Comparison of ENCODE assay signal across 9 mouse cellular contexts in genomic region chr6:100212820-100213219, GRCm38 (mm10).
DNase-seq lines count a peak whose midpoint lies in the region; ATAC-seq and TF ChIP-seq lines count a peak whose summit lies in the region.
"Had no signal": no experiment of that assay in that cellular context is flagged by ENCODE, and none has a peak within 500 bp of the region (broad histone marks: within the 10 kb centered on the region; RNA-seq: fewer than 3 reads in every experiment).

No protein-coding gene starts in this region.

- no peak overlapping the region for H3K4me3 ChIP-seq in heart, embryonic 12.5 days
- peak overlapping the region; percentile 50; the same call in 1 of the 2 replicates for H3K4me3 ChIP-seq in E14TG2a.4 (replicated peaks; ENCODE audit: low read length)
- H3K4me3 ChIP-seq in embryonic facial prominence, embryonic 14.5 days (ENCODE audit: low read depth, low read length), result no peak overlapping the region
- no peak overlapping the region for H3K4me3 ChIP-seq in limb, embryonic 15.5 days

- no peak for DNase-seq in heart, adult 8-10 months (ENCODE audit: low spot score)
- DNase-seq in embryonic facial prominence, embryonic 14.5 days (ENCODE audit: low spot score), result peak; percentile 63
- DNase-seq in adrenal gland, postnatal 4 days (ENCODE audit: low spot score in 2 of 2), result no peak
- DNase-seq in frontal cortex, postnatal 25 days (ENCODE audit: low spot score in 2 of 2), result no peak
- DNase-seq in natural killer cell, adult 2 months (ENCODE audit: low spot score in 2 of 2), result no peak

- ATAC-seq in heart, embryonic 12.5 days (ENCODE audit: insufficient number of reproducible peaks, low FRiP score), result no peak
- ATAC-seq in embryonic facial prominence, embryonic 14.5 days (ENCODE audit: low read depth), result no peak
- no peak for ATAC-seq in limb, embryonic 15.5 days (ENCODE audit: insufficient number of reproducible peaks, low FRiP score, low TSS enrichment, low read depth)
- ATAC-seq: intestine, embryonic 16.5 days had no signal

- no peak for TF ChIP-seq CTCF in E14TG2a.4 (conservative IDR thresholded peaks at IDR 0.05; ENCODE audit: low read length)

- no peaks in the 10 kb centered on the region for H3K9me3 ChIP-seq in heart, embryonic 12.5 days (replicated peaks)
- H3K9me3 ChIP-seq in E14TG2a.4 (ENCODE audit: low read length), result no peaks in the 10 kb centered on the region
- no peaks in the 10 kb centered on the region for H3K9me3 ChIP-seq in embryonic facial prominence, embryonic 14.5 days (ENCODE audit: control insufficient read depth, low read length)
- no peaks in the 10 kb centered on the region for H3K9me3 ChIP-seq in limb, embryonic 15.5 days

- no peaks in the 10 kb centered on the region for H3K36me3 ChIP-seq in heart, embryonic 12.5 days
- no peaks in the 10 kb centered on the region for H3K36me3 ChIP-seq in E14TG2a.4 (ENCODE audit: insufficient read depth, low read length)
- H3K36me3 ChIP-seq in embryonic facial prominence, embryonic 14.5 days (ENCODE audit: control insufficient read depth, insufficient read depth, low read length), result no peaks in the 10 kb centered on the region
- no peaks in the 10 kb centered on the region for H3K36me3 ChIP-seq in limb, embryonic 15.5 days

- H3K27me3 ChIP-seq in heart, embryonic 12.5 days (replicated peaks), result 0 out of 2 replicates have a peak, but pooled peaks cover 3% of the 10 kb centered on the region
- peaks cover 21% of the 10 kb centered on the region for H3K27me3 ChIP-seq in E14TG2a.4 (ENCODE audit: insufficient read depth, low read length)
- H3K27me3 ChIP-seq in embryonic facial prominence, embryonic 14.5 days (replicated peaks; ENCODE audit: control insufficient read depth, insufficient read depth, low read length), result no peaks in the 10 kb centered on the region
- peaks cover 26% of the 10 kb centered on the region; the same call in 1 of the 2 replicates for H3K27me3 ChIP-seq in limb, embryonic 15.5 days

- H3K27ac ChIP-seq in heart, embryonic 12.5 days (ENCODE audit: poor library complexity, severe bottlenecking), result no peak overlapping the region
- no peak overlapping the region for H3K27ac ChIP-seq in embryonic facial prominence, embryonic 14.5 days (replicated peaks; ENCODE audit: low read depth, low read length)
- H3K27ac ChIP-seq in limb, embryonic 15.5 days, result 0 out of 2 replicates have a peak overlapping the region, but pooled peaks have one; percentile 50

- peaks cover 58% of the 10 kb centered on the region for H3K4me1 ChIP-seq in heart, embryonic 12.5 days (replicated peaks)
- peaks cover 74% of the 10 kb centered on the region for H3K4me1 ChIP-seq in E14TG2a.4 (replicated peaks; ENCODE audit: low read depth, low read length)
- H3K4me1 ChIP-seq in embryonic facial prominence, embryonic 14.5 days (ENCODE audit: control insufficient read depth, insufficient read depth, low read length), result peaks cover 32% of the 10 kb centered on the region
- H3K4me1 ChIP-seq in limb, embryonic 15.5 days, result peaks cover 43% of the 10 kb centered on the region

- WGBS in heart, embryonic 12.5 days, result 28% methylated on average over 7 of the region's 7 CpGs
- WGBS in embryonic facial prominence, embryonic 14.5 days, result 24% methylated on average over 4 of the region's 7 CpGs
- WGBS in limb, embryonic 15.5 days, result 17% methylated on average over 7 of the region's 7 CpGs

- H3K9ac ChIP-seq in heart, embryonic 12.5 days, result 0 out of 2 replicates have a peak overlapping the region, but pooled peaks have one; percentile 25
- no peak overlapping the region for H3K9ac ChIP-seq in embryonic facial prominence, embryonic 14.5 days (ENCODE audit: low read depth, low read length)
- no peak overlapping the region for H3K9ac ChIP-seq in limb, embryonic 15.5 days

- no peak overlapping the region for H3K4me2 ChIP-seq in heart, embryonic 12.5 days
- no peak overlapping the region for H3K4me2 ChIP-seq in embryonic facial prominence, embryonic 14.5 days (ENCODE audit: low read depth, low read length)
- no peak overlapping the region for H3K4me2 ChIP-seq in limb, embryonic 15.5 days
